ENCODE assay signal across 8 mouse cellular contexts in genomic region chr17:29848793-29849435, GRCm38 (mm10).
A peak's percentile ranks its signal among the peaks of the same experiment; 100 is the strongest.
DNase-seq lines count a peak whose midpoint lies in the region; ATAC-seq and TF ChIP-seq lines count a peak whose summit lies in the region.

No protein-coding gene starts in this region.

- H3K9me3 ChIP-seq in kidney, embryonic 15.5 days (replicated peaks) = no peaks in the 10 kb centered on the region
- H3K9me3 ChIP-seq in forebrain, embryonic 15.5 days = no peaks in the 10 kb centered on the region
- no peaks in the 10 kb centered on the region for H3K9me3 ChIP-seq in stomach, postnatal 0 days (ENCODE audit: control insufficient read depth, low read length)

- ATAC-seq in kidney, embryonic 15.5 days (replicated peaks; ENCODE audit: low FRiP score) = no peak
- ATAC-seq in forebrain, embryonic 15.5 days (replicated peaks) = peak; percentile 47
- ATAC-seq in stomach, postnatal 0 days (ENCODE audit: low FRiP score, low TSS enrichment) = peak; percentile 36; the same call in 1 of the 2 replicates

- 35% methylated on average over 17 of the region's 17 CpGs for WGBS in kidney, embryonic 15.5 days
- WGBS in forebrain, embryonic 15.5 days = 32% methylated on average over 17 of the region's 17 CpGs
- WGBS in kidney, adult 2 months = 40% methylated on average over 17 of the region's 17 CpGs
- WGBS in stomach, postnatal 0 days = 37% methylated on average over 17 of the region's 17 CpGs

- peaks cover 8% of the 10 kb centered on the region for H3K4me1 ChIP-seq in kidney, embryonic 15.5 days
- peaks cover 12% of the 10 kb centered on the region for H3K4me1 ChIP-seq in forebrain, embryonic 15.5 days
- no peaks in the 10 kb centered on the region for H3K4me1 ChIP-seq in kidney, adult 2 months (ENCODE audit: control insufficient read depth, insufficient read depth, low read length)
- no peaks in the 10 kb centered on the region for H3K4me1 ChIP-seq in stomach, postnatal 0 days (replicated peaks; ENCODE audit: control insufficient read depth, insufficient read depth)

- H3K27ac ChIP-seq in kidney, embryonic 15.5 days = no peak overlapping the region
- no peak overlapping the region for H3K27ac ChIP-seq in forebrain, embryonic 15.5 days (replicated peaks)
- H3K27ac ChIP-seq in kidney, adult 2 months (ENCODE audit: insufficient read depth, low read depth, low read length) = no peak overlapping the region
- H3K27ac ChIP-seq in stomach, postnatal 0 days (replicated peaks) = no peak overlapping the region

- peak; percentile 45 for DNase-seq in kidney, adult 11 months
- peak; percentile 83 for DNase-seq in c-Kit-positive CD71-positive TER-119-positive erythroid progenitor cells, embryonic 14.5 days (ENCODE audit: low spot score)
- peak; percentile 68 for DNase-seq in kidney, adult 2 months
- peak; percentile 87 for DNase-seq in liver
- DNase-seq in naive thymus-derived CD4-positive, alpha-beta T cell, adult 2 months (ENCODE audit: low read depth) = peak; percentile 86
- DNase-seq in stomach, postnatal 0 days (ENCODE audit: low spot score) = peak; percentile 65

- H3K4me3 ChIP-seq in kidney, embryonic 15.5 days (replicated peaks) = no peak overlapping the region
- no peak overlapping the region for H3K4me3 ChIP-seq in forebrain, embryonic 15.5 days
- H3K4me3 ChIP-seq in kidney, adult 2 months (ENCODE audit: insufficient read depth, low read depth, low read length) = no peak overlapping the region
- H3K4me3 ChIP-seq in stomach, postnatal 0 days (ENCODE audit: low read depth, low read length) = no peak overlapping the region

- peaks cover 17% of the 10 kb centered on the region for H3K27me3 ChIP-seq in kidney, embryonic 15.5 days
- no peaks in the 10 kb centered on the region for H3K27me3 ChIP-seq in forebrain, embryonic 15.5 days
- H3K27me3 ChIP-seq in kidney, adult 2 months (replicated peaks; ENCODE audit: control insufficient read depth, insufficient read depth, low read length) = no peaks in the 10 kb centered on the region
- H3K27me3 ChIP-seq in stomach, postnatal 0 days (ENCODE audit: control insufficient read depth, insufficient read depth, low read length) = no peaks in the 10 kb centered on the region

- TF ChIP-seq POLR2A in kidney, adult 2 months (IDR thresholded peaks at IDR 0.05; ENCODE audit: low read depth, low read length) = no peak

- H3K36me3 ChIP-seq in kidney, embryonic 15.5 days = no peaks in the 10 kb centered on the region
- H3K36me3 ChIP-seq in forebrain, embryonic 15.5 days = peaks cover 4% of the 10 kb centered on the region; the same call in 1 of the 2 replicates
- no peaks in the 10 kb centered on the region for H3K36me3 ChIP-seq in kidney, adult 2 months (ENCODE audit: control insufficient read depth, insufficient read depth, low read length)
- no peaks in the 10 kb centered on the region for H3K36me3 ChIP-seq in stomach, postnatal 0 days (ENCODE audit: control insufficient read depth, insufficient read depth, low read length)

- H3K9ac ChIP-seq in kidney, embryonic 15.5 days = no peak overlapping the region
- H3K9ac ChIP-seq in forebrain, embryonic 15.5 days (replicated peaks) = no peak overlapping the region
- H3K9ac ChIP-seq in stomach, postnatal 0 days (ENCODE audit: low read length) = no peak overlapping the region

- peak; percentile 77 for TF ChIP-seq CTCF in kidney, adult 2 months (conservative IDR thresholded peaks at IDR 0.05; ENCODE audit: insufficient read depth, insufficient read length, low read depth, low read length)
- TF ChIP-seq CTCF in stomach, postnatal 0 days (IDR thresholded peaks at IDR 0.05; ENCODE audit: low read depth) = peak; percentile 85

- TF ChIP-seq EP300 in stomach, postnatal 0 days (optimal IDR thresholded peaks at IDR 0.05) = no peak

- no peak overlapping the region for H3K4me2 ChIP-seq in kidney, embryonic 15.5 days
- H3K4me2 ChIP-seq in forebrain, embryonic 15.5 days (replicated peaks) = no peak overlapping the region
- H3K4me2 ChIP-seq in stomach, postnatal 0 days (replicated peaks; ENCODE audit: low read depth) = no peak overlapping the region
